Mouse (Mus musculus): ENCODE measurements around the gene Sms.

Gene Sms

GRCm38 (mm10) chrX:157491944-157492726, at the start of gene Sms:
Gene Sms (minus strand): TSS chrX:157492287.
- in situ Hi-C loops (cut with MboI), result no loop called here

GRCm38 (mm10) chrX:157506400-157506799, 14.3 kb upstream of the Sms start:
- in situ Hi-C loops (cut with MboI), result no loop called here

- in situ Hi-C loops (cut with MboI), result no loop called here
Observed at GRCm38 (mm10) chrX:157504506-157504905, 12.4 kb upstream of the Sms start.

- in situ Hi-C loops (cut with MboI), result no loop called here
Observed at GRCm38 (mm10) chrX:157501871-157502270, 9.8 kb upstream of the Sms start.

DNA sequence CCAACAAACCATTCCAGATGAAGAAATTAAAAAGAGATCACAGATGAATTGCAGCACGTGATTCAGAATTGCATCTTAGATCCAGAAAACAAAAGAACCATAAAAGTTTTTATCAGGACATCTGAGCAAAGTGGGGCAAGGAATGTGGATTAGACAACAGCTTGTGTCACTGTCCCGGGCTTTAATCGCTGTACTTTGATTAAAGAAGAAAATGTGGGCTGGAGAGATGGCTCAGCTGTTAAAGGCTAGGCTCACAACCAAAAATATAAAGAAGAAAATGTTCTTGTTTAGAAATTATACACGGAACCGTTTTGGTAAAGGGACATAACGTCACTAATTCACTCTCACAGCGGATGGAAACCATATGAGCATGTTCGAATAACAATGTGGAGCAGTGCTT, 7.9 kb upstream of the Sms start:
- in situ Hi-C loops (cut with MboI), result no loop called here

DNA sequence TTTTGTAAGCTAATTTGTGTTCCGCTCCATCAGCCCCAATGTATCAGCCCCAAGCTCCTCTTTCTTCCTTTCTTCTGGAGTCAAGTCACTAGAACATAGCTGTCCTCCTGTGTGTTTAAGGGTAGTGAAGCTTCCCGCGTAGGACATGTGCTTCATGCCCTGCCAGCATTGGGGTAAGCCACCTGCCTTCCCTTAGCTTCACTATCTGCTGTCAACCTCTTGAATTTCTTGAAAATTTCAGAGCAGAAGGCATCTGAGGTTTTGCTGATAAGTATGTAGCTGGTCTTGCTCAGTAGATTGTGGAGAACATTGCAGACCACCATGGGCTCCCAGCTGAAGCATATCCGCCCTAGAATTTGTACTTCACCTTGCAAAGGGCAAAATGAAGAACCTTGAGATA, 1.1 kb upstream of the Sms start:
- in situ Hi-C loops (cut with MboI), result no loop called here

DNA sequence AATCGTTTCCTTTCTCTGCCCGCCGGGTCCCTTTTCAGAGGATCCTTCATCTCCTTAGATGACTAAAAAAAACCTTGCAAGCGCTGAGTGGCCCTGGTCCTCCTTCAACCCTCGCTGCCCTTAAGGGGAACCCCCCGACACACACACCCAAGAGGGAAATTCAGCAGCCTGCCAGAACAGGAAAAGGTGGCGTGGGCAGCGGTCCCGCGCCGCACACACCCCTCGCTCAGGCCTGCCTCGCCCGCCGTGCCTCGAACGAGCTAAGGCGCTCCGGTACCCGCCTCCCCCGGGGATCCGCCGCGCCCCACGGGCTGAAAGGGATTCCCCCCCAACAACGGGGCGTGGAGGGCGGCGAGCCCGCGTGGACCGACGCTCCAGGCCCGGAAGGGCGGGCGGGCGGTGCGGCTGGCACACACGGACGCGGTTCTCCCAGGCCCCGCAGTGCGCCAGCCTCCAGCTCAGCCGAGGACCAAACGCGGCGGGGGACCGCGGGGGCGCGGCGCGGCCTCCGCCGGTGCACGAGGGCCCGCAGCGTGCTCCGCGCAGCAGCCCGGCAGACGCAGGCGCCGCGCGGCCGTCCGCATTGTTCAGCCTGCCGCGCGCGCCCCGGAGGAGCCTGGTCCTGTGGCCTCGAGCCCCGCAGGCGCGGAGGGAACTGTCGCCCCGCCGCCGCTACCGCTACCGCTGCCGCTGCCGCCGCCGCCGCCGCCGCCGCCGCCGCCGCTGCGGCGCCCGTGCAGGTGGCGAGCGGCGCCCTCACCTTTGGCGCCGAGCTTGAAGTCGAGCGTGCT, 747 bp downstream of the Sms start:
- in situ Hi-C loops (cut with MboI), result no loop called here

DNA sequence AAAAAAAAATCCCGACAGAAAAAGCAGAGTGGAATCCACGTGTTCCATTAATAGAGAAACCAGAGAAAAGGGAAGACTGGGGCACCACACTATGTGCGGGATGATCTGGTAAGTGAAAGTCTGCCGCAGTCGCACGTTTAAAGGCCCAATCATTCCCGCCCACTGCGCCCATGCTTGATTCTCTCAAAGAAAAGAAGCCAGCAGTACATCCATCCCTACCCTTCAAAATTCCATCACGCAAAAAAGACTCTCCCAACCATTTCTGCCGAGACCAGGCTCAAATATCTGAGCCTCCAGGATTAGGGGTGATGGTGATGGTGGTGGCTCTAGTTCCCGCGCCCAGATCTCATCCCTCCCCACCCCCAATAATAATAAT, 1.3 kb downstream of the Sms start:
- in situ Hi-C loops (cut with MboI), result no loop called here

DNA sequence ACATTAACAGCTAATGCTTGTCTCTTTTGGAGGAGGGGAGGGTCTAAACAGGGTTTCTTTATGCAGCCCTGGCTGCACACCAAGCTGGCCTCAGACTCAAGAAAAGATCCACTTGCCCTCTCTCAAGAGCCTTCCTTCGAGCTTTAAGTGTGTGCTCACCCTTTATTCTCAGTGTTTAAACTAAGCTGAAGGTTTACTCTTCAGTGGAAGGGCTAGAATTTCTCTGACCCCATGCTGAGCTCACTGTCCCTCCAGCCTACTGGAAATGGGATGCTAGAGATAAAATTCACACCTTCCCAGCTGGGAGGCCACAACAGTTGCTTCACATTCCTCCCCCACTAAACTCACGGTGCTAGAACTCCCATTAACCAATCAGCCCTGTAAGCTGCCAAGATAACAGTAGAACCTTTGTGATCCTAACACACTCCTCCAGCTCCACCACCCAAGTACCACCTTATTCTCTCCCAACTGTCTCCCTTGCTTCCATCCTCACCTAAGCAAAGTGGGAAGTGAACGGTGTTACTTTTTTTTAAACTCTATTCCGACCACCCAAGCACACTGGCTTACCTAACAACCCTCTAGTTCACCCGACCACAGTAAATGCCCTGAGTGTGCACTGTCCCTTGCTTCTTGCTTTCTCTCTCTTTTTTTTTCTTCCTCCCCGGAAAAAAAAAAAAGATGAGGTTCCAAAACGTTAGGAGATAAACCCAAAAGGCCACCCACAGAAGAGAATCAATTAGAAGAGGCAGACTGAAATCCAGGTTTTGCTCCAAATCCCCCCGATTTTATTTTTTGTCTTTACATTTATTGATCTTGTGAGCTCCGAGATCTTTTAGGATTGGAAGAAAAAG, 2.0 kb downstream of the Sms start:
- in situ Hi-C loops (cut with MboI), result no loop called here

DNA sequence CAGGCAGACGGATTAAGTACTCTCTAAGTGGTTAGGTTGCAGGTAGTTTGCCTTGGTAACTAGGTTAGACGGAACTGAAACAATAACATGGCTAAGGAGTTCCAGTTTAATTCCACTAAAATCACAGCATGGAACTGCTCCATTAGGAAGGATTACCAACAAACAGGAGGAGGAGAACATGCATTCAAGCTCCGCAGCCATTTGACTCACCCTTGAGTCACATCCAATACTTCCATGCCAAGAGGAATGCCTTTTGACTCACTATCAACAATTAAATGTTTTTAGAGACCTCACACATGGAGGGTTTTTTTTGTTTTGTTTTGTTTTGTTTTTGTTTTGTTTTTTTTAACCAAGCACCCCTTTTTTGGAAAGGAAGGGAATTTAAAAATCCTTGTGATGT, 3.3 kb downstream of the Sms start:
- in situ Hi-C loops (cut with MboI), result no loop called here

GRCm38 (mm10) chrX:157486765-157487164, 5.3 kb downstream of the Sms start:
- in situ Hi-C loops (cut with MboI), result no loop called here

GRCm38 (mm10) chrX:157482842-157483241, 9.2 kb downstream of the Sms start:
- in situ Hi-C loops (cut with MboI), result no loop called here

DNA sequence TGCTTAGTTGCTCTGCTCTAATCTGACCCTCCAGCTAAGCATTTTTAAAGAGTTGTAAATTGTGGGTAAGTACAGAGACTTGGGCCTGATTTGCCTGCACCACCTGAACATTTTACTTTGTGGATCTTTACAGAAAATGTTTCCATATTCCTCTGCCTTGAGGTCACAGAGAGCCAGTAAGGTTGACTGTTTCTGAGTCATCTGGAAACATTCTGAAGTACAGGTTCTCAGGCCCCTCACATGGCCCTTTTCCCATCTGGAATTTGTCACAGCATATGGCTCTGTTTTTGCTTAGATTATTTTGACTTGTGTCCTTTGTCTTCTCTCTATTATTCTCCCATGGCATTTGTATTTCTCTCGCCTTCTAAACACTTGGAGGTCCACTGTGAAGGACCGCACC, 10.2 kb downstream of the Sms start:
- in situ Hi-C loops (cut with MboI), result no loop called here

DNA sequence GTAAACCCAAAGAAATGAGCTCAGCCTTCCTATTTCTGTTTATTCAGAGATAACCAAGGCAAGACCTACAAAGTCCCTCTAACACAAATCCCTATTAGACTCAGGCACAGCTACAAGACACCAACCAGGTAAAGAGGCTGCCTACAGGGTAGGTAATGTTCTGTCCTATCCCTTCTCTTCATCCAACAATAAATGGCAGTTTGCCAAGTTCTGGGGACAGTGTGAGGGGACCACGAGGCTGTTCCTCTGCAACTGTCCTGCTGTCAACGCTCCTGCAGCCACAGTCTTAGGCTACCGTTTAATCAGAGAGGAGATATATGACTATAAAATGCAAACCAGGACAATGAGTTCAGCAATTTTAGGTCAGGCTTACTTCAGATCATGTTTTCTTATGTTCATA, 14.8 kb downstream of the Sms start:
- in situ Hi-C loops (cut with MboI), result no loop called here

DNA sequence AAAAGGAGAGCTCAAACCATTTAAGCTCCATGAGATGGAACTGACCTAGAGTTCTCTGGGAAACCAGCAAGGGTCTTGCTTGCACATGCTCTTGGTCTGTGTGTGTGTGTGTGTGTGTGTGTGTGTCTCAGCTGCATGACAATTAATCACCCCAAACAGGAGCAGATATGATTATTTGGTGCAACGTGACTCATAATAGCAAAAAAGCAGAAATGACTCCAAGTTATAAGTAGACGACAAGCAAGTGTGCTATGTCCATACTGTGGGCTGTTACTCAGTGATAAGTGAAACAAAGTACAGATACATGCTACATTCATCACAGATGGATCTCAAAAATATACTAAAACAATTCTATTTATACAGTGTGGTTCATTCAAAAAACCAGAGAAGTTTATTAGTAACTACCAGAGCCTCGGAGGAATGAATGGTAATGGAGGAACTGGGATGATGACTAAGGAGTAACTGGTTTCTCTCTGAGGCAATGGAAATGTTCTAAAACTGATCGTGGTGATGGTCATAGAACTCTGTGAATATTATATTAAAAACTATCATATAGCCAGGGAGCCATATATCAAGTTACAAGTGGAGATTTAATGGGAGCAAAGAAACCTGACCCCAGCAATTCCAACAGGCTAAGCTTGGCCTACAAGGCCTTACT, 15.8 kb downstream of the Sms start:
- in situ Hi-C loops (cut with MboI), result no loop called here

DNA sequence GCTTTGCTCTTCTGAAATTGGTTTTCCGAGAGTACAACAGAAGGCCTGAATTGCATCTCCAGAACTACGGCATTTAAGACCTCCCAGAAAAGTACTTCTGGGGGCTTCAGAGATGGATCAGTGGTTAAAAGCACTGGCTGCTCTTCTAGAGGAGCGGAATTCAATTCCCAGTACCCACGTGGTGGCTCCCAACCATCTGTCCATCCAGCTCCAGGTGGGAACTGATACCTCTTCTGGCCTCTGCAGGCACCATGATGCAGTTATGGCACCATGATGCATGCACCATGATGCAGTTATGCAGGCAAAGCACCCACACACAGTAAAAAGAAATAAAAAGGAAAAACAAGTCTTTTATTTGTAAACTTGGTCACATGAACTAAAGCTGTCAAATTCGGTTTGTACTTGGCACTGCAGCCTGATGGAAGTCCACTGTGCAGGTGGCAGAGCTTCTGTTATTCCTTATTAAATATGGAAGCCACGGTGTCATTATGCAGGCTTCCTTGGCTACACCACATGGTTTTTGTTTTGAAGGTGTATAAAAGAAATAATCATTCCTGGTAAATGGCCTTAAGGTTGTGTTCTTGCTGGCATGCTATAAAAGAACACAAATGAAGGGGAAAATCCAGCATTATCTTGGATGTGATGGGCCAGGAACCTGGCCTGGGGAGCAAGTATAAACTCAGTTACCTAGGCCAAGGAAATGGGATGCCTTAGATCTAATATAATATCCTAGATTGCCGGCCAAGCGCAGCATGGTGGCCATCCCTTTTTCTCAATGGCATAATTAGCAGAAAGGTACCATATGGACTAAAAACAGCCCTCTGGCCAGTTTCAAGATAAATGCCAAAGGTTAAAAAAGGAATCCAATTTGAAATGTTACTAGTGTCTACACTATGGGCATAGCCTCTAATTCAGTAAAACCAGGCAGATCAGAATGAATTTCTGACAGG, 20.1 kb downstream of the Sms start:
- in situ Hi-C loops (cut with MboI), result no loop called here

DNA sequence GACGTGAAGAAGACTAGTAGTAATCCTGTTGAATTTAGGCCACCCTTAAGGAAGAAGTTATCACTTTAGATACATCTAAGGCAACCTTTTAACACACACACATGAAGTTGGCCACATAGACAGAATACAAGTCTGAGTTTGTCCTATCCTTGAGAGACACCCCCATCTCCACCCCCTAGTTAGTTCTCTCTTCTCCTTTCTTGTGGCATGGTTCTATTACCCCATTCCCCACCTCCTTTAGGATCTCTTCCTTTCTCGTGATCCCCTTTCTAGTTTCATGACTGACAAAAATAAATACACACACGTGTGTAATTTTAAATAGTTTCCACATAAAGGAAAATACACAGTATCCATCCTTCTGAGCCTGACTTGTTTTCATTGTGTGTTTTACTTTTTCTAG, 23.3 kb downstream of the Sms start:
- in situ Hi-C loops (cut with MboI), result no loop called here

DNA sequence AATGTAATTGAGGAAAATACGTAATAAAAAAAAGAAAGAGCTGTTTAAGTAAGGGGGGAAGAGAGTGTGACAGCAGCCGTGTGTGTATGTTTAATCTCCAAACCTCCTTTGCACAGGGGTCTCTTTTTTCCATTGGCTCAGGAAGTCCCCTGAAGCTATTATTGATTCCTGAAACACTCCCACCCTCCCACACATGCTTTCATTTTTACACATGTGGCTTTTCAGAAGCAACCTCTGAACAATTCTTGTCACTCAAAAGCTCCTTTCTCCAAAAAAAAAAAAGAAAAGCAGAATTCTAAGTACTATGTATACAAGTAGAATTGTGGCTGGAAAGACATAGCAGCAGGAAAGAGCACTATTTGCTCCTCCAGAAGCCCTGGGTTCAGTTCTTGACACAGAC, 24.0 kb downstream of the Sms start:
- in situ Hi-C loops (cut with MboI), result no loop called here

- in situ Hi-C loops (cut with MboI), result no loop called here
Observed at GRCm38 (mm10) chrX:157465949-157466348, 26.1 kb downstream of the Sms start.

GRCm38 (mm10) chrX:157462716-157463115, 29.4 kb downstream of the Sms start:
- in situ Hi-C loops (cut with MboI), result no loop called here

- in situ Hi-C loops (cut with MboI), result no loop called here
Observed at GRCm38 (mm10) chrX:157454430-157454829, 37.7 kb downstream of the Sms start.

Data from mature B cell (primary cell).